Mouse (Mus musculus) adrenal gland, postnatal 36 days (tissue): ENCODE data around the gene Kcng3. TPM values are rescaled to one million over a fixed set of nuclear protein-coding genes. Genes with fewer than 3 reads are reported as not detected.

ENCODE experiments used
- DNase-seq, 2 experiments: peaks; one replicate each; pipeline ENCODE4 v3.0.0; 2021; ENCODE audit warnings: mixed read lengths in 1 of 2
- total RNA-seq, 2 experiments: library from RNA; stranded (reverse); gene quantifications; 2 replicates each; pipeline ENCODE4 v1.2.3; 2021

The Kcng3 gene
- total RNA-seq, 2 experiments from 2014 or later: 11.7 to 18.2 TPM

- no peak for DNase-seq
Measured at GRCm38 (mm10) chr17:83554997-83555396, 76.7 kb downstream of the Kcng3 start.

- peak in 1 of 2 experiments; percentile 44 for DNase-seq
Measured at GRCm38 (mm10) chr17:83548501-83549233, 83.0 kb downstream of the Kcng3 start.

- DNase-seq: no peak
Measured at GRCm38 (mm10) chr17:83547145-83547544, 84.5 kb downstream of the Kcng3 start.

GRCm38 (mm10) chr17:83545756-83546742 is 85.6 kb downstream of the Kcng3 start:
- peak; percentile 45 to 47 for DNase-seq

- DNase-seq: no peak
Measured at GRCm38 (mm10) chr17:83545259-83545658, 86.4 kb downstream of the Kcng3 start.

GRCm38 (mm10) chr17:83542424-83542823 is 89.3 kb downstream of the Kcng3 start:
- no peak for DNase-seq

- no peak for DNase-seq
Measured at GRCm38 (mm10) chr17:83539262-83540037, 92.2 kb downstream of the Kcng3 start.

- DNase-seq: no peak
Measured at GRCm38 (mm10) chr17:83538694-83539093, 93.0 kb downstream of the Kcng3 start.

- DNase-seq: no peak
Measured at GRCm38 (mm10) chr17:83538141-83538540, 93.6 kb downstream of the Kcng3 start.

Other genes with a start within 250 kb of the Kcng3 start
- 100 to 1,000 TPM; 164 to 181 TPM for gene Cox7a2l, start 114.6 kb downstream of the Kcng3 start, total RNA-seq
- 10 to 100 TPM; 73.9 to 75.6 TPM for gene Mta3, start 74.3 kb upstream of the Kcng3 start, total RNA-seq
- gene Haao, start 216.1 kb upstream of the Kcng3 start, total RNA-seq: under 1 TPM; 0.36 to 0.76 TPM